Mouse (Mus musculus): ENCODE data around the gene Eef1akmt1.

GRCm38 (mm10) chr14:57609816-57610329 is 38.5 kb upstream of the Eef1akmt1 start:
- TF ChIP-seq CTCF (conservative IDR thresholded peaks at IDR 0.05; ENCODE audit: low read length) (no peak), POU5F1 (IDR thresholded peaks at IDR 0.05; ENCODE audit: borderline replicate concordance, low read length) (no peak), NANOG (IDR thresholded peaks at IDR 0.05; ENCODE audit: borderline replicate concordance, low read length) (no peak)

All from E14TG2a.4 (cell line).